Mouse (Mus musculus): ENCODE measurements around the gene Brk1. TPM values are rescaled to one million over a fixed set of nuclear protein-coding genes. Genes with fewer than 3 reads are reported as not detected.

Brk1 gene
- total RNA-seq (2014; rRNA removed) (210 and 215 TPM in 2 replicates), polyA plus RNA-seq (2015; fragmentation: Nextera tagmentation; extraction: Ambion mirVana) (284 and 289 TPM in 2 replicates)

- Histone ChIP-seq H3K36me3 (ENCODE audit: insufficient read depth, low read length) (no peaks in the 10 kb centered on the region), H3K4me2 (ENCODE audit: low read depth, low read length, poor library complexity, severe bottlenecking) (peak within 1 kb of the TSS; percentile 84), H3K9ac (replicated peaks; ENCODE audit: low read length, poor library complexity, severe bottlenecking) (peak within 1 kb of the TSS; percentile 90), H3K4me3 (ENCODE audit: low read depth, low read length) (peak within 1 kb of the TSS; percentile 95), H3K27me3 (ENCODE audit: insufficient read depth, low read length) (no peaks in the 10 kb centered on the region), H3K9me3 (ENCODE audit: low read length) (no peaks in the 10 kb centered on the region), H3K4me1 (ENCODE audit: insufficient read depth, low read length) (peaks cover 7% of the 10 kb centered on the region; the same call in 1 of the 2 replicates), H3K27ac (ENCODE audit: low read depth, low read length) (peak within 1 kb of the TSS; percentile 86)
- WGBS = under 1% methylated on average over 56 of the region's 65 CpGs
- TF ChIP-seq CTCF (IDR thresholded peaks at IDR 0.05) = peak; percentile 68
- peak; percentile 96 for DNase-seq (ENCODE audit: low spot score)
- ATAC-seq (ENCODE audit: low FRiP score) = peak; percentile 92
Measured at GRCm38 (mm10) chr6:113604432-113605223, at the start of gene Brk1. Gene Brk1, plus strand, starts transcription at chr6:113604772.

GRCm38 (mm10) chr6:113559736-113560135 is 44.8 kb upstream of the Brk1 start:
- Histone ChIP-seq H3K4me3 (ENCODE audit: low read depth, low read length) (no peak overlapping the region), H3K4me1 (ENCODE audit: insufficient read depth, low read length) (no peaks in the 10 kb centered on the region; the same call in 1 of the 2 replicates), H3K27me3 (ENCODE audit: insufficient read depth, low read length) (no peaks in the 10 kb centered on the region), H3K9me3 (ENCODE audit: low read length) (no peaks in the 10 kb centered on the region), H3K27ac (ENCODE audit: low read depth, low read length) (no peak overlapping the region), H3K4me2 (ENCODE audit: low read depth, low read length, poor library complexity, severe bottlenecking) (no peak overlapping the region), H3K9ac (replicated peaks; ENCODE audit: low read length, poor library complexity, severe bottlenecking) (no peak overlapping the region), H3K36me3 (ENCODE audit: insufficient read depth, low read length) (no peaks in the 10 kb centered on the region)
- peak; percentile 25 for DNase-seq (ENCODE audit: low spot score)
- TF ChIP-seq CTCF (IDR thresholded peaks at IDR 0.05) = no peak
- no peak for ATAC-seq (ENCODE audit: low FRiP score)
- WGBS = 51% methylated on average over 6 of the region's 6 CpGs

GRCm38 (mm10) chr6:113564557-113564956 is 40.0 kb upstream of the Brk1 start:
- WGBS = 83% methylated on average over 1 of the region's 1 CpGs
- Histone ChIP-seq H3K4me2 (ENCODE audit: low read depth, low read length, poor library complexity, severe bottlenecking) (no peak overlapping the region), H3K27ac (ENCODE audit: low read depth, low read length) (no peak overlapping the region), H3K36me3 (ENCODE audit: insufficient read depth, low read length) (no peaks in the 10 kb centered on the region), H3K9ac (replicated peaks; ENCODE audit: low read length, poor library complexity, severe bottlenecking) (no peak overlapping the region), H3K4me1 (ENCODE audit: insufficient read depth, low read length) (no peaks in the 10 kb centered on the region; the same call in 1 of the 2 replicates), H3K9me3 (ENCODE audit: low read length) (no peaks in the 10 kb centered on the region), H3K27me3 (ENCODE audit: insufficient read depth, low read length) (no peaks in the 10 kb centered on the region), H3K4me3 (ENCODE audit: low read depth, low read length) (no peak overlapping the region)
- DNase-seq (ENCODE audit: low spot score) (no peak), ATAC-seq (ENCODE audit: low FRiP score) (no peak)
- TF ChIP-seq CTCF (IDR thresholded peaks at IDR 0.05) = no peak

- 93% methylated on average over 6 of the region's 6 CpGs for WGBS
- no peak overlapping the region for H3K9ac ChIP-seq (replicated peaks; ENCODE audit: low read length, poor library complexity, severe bottlenecking)
- H3K4me3 ChIP-seq (ENCODE audit: low read depth, low read length) = no peak overlapping the region
- no peak for ATAC-seq (ENCODE audit: low FRiP score)
- DNase-seq (ENCODE audit: low spot score) = no peak
- H3K36me3 ChIP-seq (ENCODE audit: insufficient read depth, low read length) = no peaks in the 10 kb centered on the region
- no peaks in the 10 kb centered on the region for H3K4me1 ChIP-seq (ENCODE audit: insufficient read depth, low read length)
- no peak overlapping the region for H3K27ac ChIP-seq (ENCODE audit: low read depth, low read length)
- H3K9me3 ChIP-seq (ENCODE audit: low read length) = no peaks in the 10 kb centered on the region
- no peaks in the 10 kb centered on the region for H3K27me3 ChIP-seq (ENCODE audit: insufficient read depth, low read length)
- no peak overlapping the region for H3K4me2 ChIP-seq (ENCODE audit: low read depth, low read length, poor library complexity, severe bottlenecking)
- TF ChIP-seq CTCF (IDR thresholded peaks at IDR 0.05) = no peak
Measured at GRCm38 (mm10) chr6:113576044-113576443, 28.5 kb upstream of the Brk1 start.

GRCm38 (mm10) chr6:113579306-113579705 is 25.3 kb upstream of the Brk1 start:
- H3K9ac ChIP-seq (replicated peaks; ENCODE audit: low read length, poor library complexity, severe bottlenecking) = no peak overlapping the region
- no peaks in the 10 kb centered on the region for H3K27me3 ChIP-seq (ENCODE audit: insufficient read depth, low read length)
- no peak for TF ChIP-seq CTCF (IDR thresholded peaks at IDR 0.05)
- H3K4me3 ChIP-seq (ENCODE audit: low read depth, low read length) = no peak overlapping the region
- H3K36me3 ChIP-seq (ENCODE audit: insufficient read depth, low read length) = no peaks in the 10 kb centered on the region
- no peak for ATAC-seq (ENCODE audit: low FRiP score)
- H3K27ac ChIP-seq (ENCODE audit: low read depth, low read length) = no peak overlapping the region
- H3K4me1 ChIP-seq (ENCODE audit: insufficient read depth, low read length) = no peaks in the 10 kb centered on the region
- H3K9me3 ChIP-seq (ENCODE audit: low read length) = no peaks in the 10 kb centered on the region
- DNase-seq (ENCODE audit: low spot score) = no peak
- no peak overlapping the region for H3K4me2 ChIP-seq (ENCODE audit: low read depth, low read length, poor library complexity, severe bottlenecking)
- WGBS = 95% methylated on average over 3 of the region's 3 CpGs

GRCm38 (mm10) chr6:113583023-113583422 is 21.5 kb upstream of the Brk1 start:
- Histone ChIP-seq H3K27me3 (ENCODE audit: insufficient read depth, low read length) (no peaks in the 10 kb centered on the region), H3K9ac (replicated peaks; ENCODE audit: low read length, poor library complexity, severe bottlenecking) (no peak overlapping the region), H3K4me1 (ENCODE audit: insufficient read depth, low read length) (no peaks in the 10 kb centered on the region), H3K36me3 (ENCODE audit: insufficient read depth, low read length) (no peaks in the 10 kb centered on the region), H3K4me3 (ENCODE audit: low read depth, low read length) (no peak overlapping the region), H3K9me3 (ENCODE audit: low read length) (no peaks in the 10 kb centered on the region), H3K4me2 (ENCODE audit: low read depth, low read length, poor library complexity, severe bottlenecking) (no peak overlapping the region), H3K27ac (ENCODE audit: low read depth, low read length) (no peak overlapping the region)
- ATAC-seq (ENCODE audit: low FRiP score) (no peak), DNase-seq (ENCODE audit: low spot score) (no peak)
- 97% methylated on average over 4 of the region's 4 CpGs for WGBS
- no peak for TF ChIP-seq CTCF (IDR thresholded peaks at IDR 0.05)

All from midbrain, postnatal 0 days (tissue).